ENCODE assay signal across 15 mouse cellular contexts in the genomic region with DNA sequence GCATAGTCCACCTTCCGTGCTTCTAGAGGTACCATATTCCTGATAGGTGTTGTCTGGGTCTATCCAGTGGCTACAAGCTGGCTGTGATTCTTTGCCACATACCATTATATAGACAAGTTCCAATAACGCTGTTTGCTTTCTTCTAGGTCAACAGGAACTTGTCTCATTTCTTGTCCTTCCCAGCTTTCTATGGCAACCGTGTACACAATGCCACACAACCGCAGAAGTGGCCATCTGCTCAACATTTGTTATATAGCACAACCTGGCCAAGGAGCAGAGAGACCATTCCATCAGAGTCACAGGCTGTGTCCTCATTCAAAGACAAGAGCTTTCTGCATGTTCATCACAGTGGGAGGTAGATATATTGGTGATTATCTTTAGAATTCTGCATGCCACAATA.
"Had no signal": no experiment of that assay in that cellular context is flagged by ENCODE, and none has a peak within 500 bp of the region (broad histone marks: within the 10 kb centered on the region; RNA-seq: fewer than 3 reads in every experiment).

No protein-coding gene starts in this region.

- H3K4me1 ChIP-seq: liver, embryonic 13.5 days; lung, embryonic 15.5 days had no signal

- ATAC-seq: liver, postnatal 0 days; midbrain, embryonic 16.5 days had no signal

- H3K27me3 ChIP-seq: limb, embryonic 12.5 days; liver, embryonic 13.5 days; lung, embryonic 15.5 days; midbrain, embryonic 12.5 days; neural tube, embryonic 13.5 days had no signal

- H3K27ac ChIP-seq: limb, embryonic 12.5 days; liver, embryonic 13.5 days; lung, embryonic 15.5 days; midbrain, embryonic 12.5 days; neural tube, embryonic 13.5 days had no signal

- DNase-seq: kidney, postnatal 36 days; liver; liver, embryonic 13.5 days; liver, postnatal 0 days; lung, postnatal 14 days; retina, postnatal 1 day; right cerebral cortex, postnatal 4 days; spleen, adult 18-20 months; thymus, adult 2 months; thymus, postnatal 36 days had no signal

- H3K4me3 ChIP-seq: limb, embryonic 12.5 days; liver, embryonic 13.5 days; lung, embryonic 15.5 days; midbrain, embryonic 12.5 days; neural tube, embryonic 13.5 days had no signal
